Mouse (Mus musculus) kidney, adult 8-10 months (tissue): ENCODE results near the gene Wipf3.

ENCODE experiments used
- DNase-seq, 2 experiments: peaks; one replicate each; pipeline ENCODE4 v3.0.0; 2022

The Wipf3 gene

DNA sequence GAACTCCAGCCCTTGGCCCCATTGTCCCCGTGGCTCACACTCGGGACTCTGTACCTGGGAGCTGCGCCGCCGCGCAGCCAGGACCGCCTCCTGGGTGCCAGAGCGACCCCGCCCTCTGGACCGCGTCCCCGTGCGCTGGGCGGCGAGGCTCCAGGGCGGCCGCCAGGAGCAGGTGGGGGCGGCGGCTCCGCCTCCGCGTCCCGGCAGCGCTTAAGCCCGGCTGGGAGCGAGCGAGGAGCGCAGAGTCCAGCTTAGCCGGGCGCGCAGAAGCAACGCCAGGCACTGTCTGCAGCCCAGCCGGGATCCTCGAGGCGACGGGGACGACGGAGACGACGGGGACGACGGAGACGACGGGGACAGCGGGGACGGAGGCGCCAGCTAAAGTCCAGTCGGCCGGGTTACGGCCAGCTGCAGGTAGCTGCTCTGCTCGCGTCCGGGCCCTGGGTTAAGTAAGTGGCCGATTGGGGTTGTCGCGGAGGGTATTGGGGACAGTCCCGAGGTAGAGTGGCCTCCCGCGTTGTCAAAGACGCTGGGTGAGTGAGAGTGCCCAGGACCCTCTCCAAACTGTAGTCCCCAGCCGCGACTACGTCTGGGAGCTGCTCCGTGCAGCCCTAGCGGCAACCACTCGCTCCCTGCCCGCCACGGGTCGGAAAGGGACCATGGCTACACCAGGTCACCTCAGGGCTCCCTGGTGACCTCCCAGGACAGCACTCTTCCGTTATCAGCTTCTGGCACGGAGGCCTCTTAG, at the start of gene Wipf3:
TSS of gene Wipf3 (plus strand) at position 157 of the 748 bp plus-strand sequence.
- peak; percentile 78 to 81 for DNase-seq

DNA sequence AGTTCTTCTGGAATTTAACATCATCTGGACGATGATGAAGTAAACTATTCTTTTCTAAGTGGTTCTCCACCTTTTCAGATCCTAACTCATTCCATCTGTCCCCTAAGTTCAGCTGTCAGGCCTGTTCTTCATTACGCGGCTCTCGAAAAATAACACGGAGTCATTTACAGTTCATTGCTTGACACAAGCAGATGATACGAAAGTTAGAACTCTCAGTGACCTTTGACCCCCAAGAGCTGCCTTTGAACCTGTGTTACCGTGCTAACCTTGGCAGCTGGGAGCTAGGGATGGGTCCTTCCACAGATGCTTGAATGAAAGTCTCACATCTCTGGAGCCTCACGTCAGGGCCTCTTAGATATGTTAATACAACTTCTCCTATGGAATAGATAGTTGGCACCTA, 46.8 kb upstream of the Wipf3 start:
- DNase-seq: no peak

DNA sequence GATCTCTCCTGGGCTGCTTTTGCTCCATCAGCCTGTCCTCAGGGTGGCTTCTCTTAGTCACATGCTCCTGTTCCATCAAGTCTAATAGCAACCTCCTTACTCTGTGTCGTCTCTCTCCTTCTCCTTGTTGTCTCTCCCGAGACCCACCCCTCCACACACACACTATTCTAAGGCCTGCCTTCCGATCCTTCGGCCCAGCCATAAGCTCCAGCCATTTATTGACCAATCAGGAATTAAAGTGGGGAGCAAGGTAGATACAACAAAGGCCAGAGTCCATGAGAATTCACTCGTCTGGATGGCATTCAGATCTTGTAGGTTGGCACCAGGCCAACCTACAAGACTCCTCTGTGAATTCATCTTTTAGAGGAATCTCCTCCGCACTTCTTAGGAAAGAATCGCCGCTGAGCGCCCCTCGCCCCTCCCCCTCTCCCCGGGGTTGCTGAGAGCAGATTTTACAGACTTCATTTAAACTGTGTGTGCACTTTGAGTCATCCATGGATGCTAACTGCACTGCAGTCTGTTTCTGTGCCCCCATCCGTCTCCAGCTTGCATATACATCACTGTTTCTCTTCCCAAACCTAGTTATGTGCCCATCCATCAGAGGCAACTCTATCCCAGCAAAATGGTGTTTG, 45.4 kb upstream of the Wipf3 start:
- DNase-seq: no peak

DNA sequence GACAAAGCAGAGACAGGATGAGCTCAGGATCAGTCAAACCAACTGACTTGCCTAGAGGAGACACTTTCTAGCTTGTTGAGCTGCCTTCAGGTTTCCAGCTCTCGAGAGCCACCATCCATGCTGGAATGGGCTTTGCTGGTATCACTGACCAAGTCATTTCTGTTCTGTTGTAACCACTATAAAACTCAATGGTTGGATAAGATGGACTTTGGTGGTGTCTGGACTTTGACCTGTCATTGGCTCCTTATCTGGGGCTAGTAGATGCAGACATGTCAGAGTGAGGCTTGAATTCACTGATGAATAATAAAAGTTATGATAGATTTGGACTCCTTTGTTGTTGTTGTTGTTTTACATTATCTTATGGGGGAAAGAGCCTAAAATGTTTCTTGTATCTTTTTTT, 44.6 kb upstream of the Wipf3 start:
- no peak for DNase-seq

DNA sequence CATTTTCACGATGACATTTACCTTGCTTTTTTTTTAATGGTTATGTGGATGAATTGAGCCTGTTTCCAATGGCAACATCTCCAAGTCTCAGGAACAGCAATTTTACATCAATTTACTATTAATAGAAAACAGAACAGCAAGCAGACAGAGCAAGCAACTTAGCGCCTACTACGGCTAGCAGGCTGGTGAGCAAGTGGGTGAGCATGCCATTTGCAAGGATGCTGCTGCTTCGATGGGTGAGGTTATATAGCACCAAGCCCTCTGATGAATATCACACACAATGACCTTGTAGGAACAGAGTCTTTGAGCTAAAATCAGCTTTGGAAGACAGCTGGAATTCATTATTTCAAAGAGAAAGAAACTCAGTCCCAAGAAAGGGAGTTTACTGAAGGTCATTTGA, 43.0 kb upstream of the Wipf3 start:
- DNase-seq: no peak

DNA sequence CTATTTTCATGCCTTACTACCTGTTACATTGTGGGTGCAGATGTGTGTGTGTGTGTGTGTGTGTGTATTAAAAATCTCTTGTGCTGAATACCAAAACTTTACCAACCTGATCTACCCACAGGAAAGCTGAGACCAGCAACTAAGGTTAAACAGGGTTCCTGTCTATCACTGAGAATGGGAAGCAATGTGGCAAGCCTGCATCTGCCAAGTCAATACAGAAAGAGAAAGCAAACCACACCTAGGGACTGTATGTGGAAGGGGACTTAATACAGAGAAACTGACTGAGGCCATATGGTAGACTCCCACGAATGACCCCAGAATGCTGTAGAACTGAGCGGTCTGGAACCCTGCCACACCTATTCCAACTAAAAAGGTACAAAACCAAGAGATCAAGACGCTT, 42.4 kb upstream of the Wipf3 start:
- no peak for DNase-seq

DNA sequence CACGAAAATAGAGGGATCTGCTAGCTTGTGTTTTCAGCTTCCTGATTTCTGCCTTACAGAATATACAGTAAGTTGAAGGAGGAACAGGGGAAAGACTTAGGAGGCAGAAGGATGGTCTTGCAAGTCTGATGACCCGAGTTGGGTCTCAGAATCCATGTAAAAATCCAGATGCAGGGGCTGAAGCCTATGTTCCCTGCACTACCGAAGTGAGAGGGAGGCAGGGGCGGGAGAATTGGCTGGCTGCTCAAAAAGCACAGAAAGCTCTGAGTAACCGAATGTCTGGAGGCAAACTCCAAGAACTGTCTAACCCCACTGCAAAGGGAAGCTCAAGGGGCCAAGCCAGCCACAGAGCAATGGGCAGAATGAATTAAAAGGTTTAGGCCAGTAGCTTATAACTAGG, 41.7 kb upstream of the Wipf3 start:
- no peak for DNase-seq

DNA sequence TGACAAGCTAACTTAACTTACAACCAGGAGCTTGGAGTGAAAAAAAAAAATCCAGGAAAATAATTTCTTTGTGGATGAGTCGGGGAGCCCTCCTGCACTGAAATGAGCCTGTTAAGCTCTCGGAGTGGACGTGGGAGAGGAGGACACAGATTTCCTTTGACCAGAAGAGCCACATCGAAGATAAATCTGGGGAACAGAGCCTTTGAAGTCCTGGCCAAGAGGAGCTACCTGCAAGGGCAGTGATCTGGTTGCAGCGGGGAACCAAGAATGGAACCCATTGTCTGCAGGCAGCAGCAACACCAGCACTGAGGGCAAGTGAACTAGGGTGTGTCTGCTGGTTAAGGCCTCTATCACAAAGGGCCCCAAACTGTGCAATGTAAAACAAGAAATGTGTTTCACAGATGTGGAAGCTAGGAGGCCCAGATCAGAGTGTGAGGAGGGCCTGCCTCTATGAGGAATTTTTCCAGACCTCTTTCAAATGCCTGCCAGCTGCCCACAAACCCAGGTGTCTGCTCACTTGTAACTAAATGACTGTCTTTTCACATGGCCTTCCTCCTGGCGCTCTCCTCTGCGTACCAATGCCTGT, 40.6 kb upstream of the Wipf3 start:
- DNase-seq: no peak

DNA sequence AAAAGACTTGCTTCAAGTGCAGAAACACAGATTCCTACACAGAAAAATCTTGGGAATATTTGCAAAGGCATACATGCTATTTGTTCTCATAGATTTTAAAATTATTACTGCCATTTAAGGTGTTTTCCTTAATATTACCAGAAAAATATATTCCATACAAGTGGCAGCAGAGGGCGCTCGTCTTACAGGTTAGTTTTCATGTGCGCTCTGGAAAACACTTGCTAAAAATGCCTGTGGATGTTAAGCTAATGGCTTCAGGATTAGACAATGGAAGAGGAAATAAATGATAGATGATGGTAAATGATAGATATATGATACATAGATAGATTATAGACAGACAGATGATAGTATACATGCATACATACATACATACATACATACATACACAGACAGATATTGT, 37.6 kb upstream of the Wipf3 start:
- DNase-seq: peak; percentile 8 to 12

DNA sequence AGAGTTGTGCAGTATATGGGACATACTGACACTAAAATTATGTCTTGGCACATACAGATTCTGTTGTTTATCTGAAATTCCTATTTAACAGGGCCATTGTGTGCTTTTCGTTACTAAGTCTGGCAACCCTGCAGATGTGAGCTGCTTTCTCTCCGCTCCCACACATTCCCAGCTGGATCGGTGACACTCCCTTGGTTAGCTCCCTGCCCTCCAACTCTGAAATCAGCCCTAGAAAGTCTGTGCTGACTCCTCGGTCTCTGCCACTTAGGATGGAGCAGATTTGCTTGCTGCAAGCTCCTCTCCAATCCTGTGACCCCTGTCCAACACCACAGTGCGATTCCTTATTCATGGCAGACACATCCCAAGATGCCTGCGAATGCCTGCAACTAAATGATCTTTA, 35.5 kb upstream of the Wipf3 start:
- no peak for DNase-seq

DNA sequence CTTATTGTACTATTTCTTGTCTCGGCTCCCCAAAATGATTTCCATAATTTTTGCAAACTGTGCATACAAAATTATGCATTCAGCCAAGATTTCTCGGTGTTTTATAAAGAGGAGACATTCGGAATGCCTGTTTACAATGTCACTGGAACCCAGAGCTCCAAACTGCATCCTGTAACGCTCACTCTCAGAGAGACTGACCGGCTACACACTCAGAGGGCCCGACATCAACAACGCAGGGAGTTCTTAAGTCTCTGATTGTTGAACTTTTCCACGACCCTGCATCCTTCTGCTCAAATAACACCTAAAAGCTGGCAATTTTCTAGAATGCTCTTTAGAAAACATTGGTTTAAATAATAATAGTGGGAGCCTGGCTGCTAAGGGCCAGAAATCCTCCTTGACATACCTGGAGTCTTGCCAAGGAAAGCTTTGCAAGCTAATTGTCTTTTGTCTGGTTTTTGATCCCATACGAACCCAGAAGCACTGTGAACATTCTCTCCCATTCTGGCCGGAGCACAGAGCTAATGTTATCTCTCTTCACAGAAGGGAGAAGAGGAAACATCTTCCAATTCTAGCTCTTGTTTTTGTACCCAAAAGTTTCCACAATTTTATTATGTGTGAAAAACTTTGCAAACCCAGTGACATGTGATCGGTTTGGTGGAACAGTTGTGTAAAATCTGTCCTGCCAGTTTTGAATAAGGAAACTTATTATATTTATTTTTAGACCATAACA, 30.0 kb upstream of the Wipf3 start:
- no peak for DNase-seq

DNA sequence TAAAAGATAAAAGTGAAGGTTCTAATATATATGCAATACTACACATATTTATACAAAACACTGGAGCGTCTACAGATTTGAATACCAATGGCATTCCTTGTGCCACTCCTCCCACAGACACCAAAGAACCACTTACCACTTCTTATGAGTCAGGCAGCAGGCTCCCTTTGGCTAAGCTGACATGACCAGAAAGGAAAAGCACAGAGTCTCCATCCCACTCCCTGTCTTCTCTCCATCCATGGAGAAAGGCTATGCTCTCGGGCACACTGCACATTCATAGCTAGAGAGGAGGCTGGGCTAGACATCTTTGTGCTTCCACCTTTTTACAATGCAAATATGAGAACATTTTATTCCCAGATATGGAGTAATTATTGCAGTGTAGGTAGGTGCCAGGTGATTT, 27.9 kb upstream of the Wipf3 start:
- DNase-seq: no peak

DNA sequence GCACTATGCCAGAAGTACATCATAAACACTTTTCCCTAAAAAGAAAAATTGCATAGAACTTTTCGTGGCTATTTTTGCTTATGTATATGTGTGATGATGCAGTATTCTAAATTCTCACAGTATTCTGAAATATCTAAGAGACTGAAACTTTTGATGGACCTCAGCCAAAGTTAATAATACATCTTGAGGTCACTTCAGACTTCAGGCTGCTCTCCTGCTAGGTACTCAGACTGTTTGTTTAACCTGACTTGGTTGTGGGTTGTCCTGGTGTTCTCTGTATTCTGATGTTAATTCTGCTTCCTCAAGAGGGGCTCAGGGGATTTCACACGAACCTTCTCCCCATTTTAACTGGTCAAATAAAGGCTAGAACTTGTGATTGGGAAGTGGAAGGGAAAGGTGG, 24.5 kb upstream of the Wipf3 start:
- DNase-seq: no peak

DNA sequence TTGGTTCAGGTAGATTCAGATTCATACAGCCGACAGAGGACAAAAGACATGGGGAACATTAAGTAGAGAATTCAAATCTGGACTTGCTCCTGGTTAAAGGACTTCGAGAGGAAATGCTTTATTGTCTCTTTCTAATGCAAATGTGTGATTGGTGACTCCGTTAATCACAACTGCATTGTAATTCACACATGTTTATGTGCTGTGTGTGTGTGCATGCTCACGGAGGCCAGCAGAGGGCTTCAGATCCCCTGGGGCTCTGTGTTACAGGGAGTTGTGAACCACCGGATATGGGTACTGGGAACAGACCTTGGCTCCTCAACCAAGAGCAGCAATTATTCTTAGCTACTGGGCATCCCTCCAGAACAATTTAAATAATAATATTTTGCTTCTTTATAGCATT, 23.3 kb upstream of the Wipf3 start:
- no peak for DNase-seq

DNA sequence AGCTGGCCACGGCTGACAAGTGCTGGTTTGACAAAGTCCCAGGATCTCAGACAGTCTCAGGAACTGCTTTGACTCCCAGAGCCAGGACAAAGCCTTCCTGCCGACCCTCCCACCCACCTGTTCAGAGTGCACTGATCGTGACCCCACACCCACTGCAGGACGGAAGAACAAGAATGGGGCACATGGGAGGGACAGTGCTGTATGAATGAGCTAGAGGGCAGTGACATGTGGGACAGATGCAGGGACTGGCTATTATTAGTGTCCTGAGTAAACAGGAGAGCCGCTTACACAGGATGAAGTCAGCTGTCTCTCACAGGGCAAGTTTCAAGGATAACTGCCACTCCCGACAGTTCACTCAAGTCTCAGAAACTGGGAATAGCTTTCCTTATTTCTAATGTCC, 20.1 kb upstream of the Wipf3 start:
- no peak for DNase-seq

DNA sequence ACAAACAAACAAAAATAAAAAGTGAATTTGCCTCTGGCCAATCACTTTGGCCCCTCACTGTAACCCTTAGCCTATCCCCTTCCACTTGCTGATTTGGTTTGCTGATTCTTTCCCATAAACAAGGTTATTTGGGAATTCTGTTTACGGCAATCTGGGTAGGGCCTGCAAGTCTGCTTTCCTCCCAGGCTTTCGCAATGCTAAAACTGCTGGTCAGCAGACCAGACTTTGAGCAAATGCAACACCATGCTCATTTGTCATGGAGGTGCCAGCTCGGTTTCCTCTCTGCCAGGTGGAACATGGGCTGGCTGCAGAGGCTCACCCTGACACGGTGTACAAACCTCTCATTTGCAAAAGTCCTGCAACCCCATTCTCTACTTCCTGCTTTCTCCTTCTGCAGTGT, 19.0 kb upstream of the Wipf3 start:
- DNase-seq: no peak

DNA sequence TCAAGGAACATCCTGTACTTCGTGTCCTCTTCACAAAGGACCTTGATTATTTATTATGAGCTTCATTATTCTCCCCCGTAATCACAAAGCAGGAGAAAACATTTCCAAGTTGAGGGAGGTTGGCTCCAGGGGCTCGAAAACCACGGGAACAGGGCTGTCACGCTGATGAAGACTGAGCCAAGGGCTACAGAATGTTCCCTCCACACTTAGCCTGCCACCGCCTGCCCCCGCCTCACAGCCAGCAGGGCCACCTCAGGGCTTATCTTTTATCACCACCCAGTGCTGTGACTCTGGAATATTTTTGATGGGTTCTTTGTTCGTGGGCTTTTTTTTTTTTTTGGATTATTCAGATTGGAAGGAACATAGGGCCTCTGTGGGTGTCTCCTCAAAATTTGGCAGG, 17.8 kb upstream of the Wipf3 start:
- no peak for DNase-seq

DNA sequence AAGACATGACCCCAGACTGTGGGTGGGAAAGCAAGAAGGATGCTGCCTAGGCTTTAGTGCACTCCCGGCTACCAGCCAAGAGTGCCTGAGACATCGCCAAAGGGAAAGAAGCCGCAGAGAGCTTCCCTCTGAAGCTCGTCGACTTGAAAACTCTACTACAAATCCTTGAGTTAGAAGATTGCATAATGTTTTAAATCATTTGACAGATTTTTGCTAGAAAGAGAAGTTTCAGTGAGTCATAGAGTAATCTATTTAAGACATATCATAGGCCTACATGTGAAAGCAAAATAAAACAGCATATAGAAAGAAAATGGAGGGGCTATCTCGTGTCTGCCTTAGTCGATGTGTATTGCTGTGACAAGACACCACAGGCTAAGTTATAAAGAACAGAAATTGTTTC, 16.5 kb upstream of the Wipf3 start:
- DNase-seq: no peak

DNA sequence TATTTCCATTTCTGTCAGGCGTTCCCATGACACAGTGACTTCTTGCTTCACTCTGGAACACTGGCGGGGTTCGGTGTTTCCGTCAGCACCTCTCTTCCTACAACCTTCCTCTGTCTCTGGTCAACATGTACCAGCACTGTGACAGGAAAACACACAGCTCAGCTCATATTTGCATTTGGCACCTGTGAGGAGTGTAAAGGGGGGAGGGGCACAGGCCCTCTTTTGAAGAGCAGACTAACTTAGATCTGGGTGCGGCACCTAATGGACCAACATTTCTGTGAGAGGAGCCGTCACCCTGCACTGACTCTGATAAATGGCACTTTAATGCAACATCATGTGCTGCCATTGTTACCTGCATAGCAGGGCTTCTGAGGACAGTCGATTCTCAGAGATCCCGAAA, 4.2 kb upstream of the Wipf3 start:
- DNase-seq: no peak

DNA sequence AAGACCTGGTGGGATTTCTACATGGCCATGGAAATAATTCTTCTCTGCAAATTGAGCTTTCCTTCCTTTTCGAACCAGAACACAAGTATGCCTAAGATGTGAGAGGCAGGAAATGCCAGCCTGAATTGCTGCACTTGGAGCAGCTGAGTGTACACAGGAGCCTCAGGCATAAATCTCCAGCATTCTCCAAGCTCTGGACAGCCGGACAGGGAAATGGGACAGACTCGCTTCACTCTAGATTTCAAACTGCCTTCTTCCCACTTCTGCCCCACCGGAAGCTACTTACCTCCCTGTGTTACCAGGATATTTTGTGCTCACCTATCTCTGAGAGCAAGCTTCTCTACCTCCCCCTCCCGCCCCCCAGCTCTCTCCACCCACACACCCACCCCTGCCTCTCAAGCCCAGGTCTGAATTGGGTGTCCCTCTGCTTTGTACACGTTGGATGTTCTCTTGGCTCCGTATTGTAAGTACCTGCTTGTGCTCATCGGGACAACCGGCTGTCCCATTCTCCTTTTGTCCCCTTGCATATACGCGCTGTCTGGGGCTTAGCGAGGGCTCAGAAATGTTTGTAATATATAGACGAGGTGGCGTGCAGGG, 455 bp upstream of the Wipf3 start:
- DNase-seq: no peak

DNA sequence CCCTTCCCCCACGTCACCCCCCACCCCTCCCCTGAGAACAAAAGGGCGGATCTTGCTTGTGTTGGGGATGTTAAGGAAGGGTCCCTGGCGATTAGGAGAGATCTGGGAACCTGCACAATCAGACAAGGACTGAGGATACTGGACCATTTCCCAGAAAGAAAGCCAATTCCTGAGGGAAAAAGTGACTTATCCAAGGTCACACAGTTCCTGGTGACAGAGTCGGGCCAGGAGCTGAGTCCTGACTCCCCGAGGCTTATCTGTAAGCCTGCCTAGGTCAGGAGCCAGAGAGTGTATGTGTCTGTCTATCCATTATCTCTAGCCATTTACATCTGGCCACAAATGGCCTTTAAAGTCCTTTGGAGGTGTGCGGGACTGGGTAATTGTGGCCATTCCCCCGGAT, 818 bp downstream of the Wipf3 start:
- no peak for DNase-seq

DNA sequence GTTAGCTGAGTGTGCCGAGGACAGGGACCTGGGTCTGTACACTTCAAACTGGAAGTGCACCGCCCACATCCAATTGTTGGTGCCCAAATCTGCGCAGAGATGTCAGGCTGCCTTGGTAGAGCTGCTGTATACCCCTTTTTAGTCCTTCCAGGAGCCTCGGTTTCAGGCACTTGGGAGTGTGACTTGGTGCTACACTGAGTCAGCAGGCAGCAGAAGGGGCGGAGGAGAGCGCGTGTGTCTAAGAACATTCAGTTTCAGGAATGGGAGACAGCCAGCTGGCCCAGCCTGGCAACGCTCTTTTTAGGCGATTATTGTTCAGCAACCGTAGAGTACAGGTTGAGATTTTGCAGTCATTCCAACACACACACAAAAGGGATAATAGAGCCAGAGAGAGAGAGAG, 2.4 kb downstream of the Wipf3 start:
- no peak for DNase-seq

DNA sequence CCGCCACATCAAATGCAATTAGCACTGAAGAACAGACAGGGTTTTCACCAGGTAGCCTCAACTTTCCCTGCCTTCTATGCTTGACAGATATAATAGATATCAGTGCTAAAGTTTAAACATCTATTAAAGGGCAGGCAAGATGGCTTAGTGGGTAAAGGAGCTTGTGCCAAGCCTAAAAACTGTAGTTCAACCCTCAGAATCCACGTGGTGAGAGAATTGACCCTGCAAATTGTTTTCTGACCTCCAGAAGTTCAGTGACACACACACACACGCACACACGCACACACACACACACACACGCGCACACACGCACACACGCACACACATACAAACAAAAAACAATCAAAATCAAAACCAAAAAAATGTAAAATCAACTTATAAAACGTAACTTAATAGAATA, 2.8 kb downstream of the Wipf3 start:
- DNase-seq: no peak
